Mouse (Mus musculus) heart, embryonic 14.5 days (tissue): ENCODE results near the gene Noxo1. TPM values are rescaled to one million over a fixed set of nuclear protein-coding genes. Genes with fewer than 3 reads are reported as not detected.

Source experiments
- ATAC-seq: fragments of 200-750 bp; cut with Nextera tagmentation; 2 replicates; pipeline ENCODE4 v1.8.0; 2017; ENCODE audit warnings: low read depth, moderate TSS enrichment; ENCODE audit not compliant: insufficient number of reproducible peaks, insufficient read depth, low FRiP score
- H3K27ac ChIP-seq, 2 experiments: fragments of 200-500 bp in 1 of 2; fragments of 300-500 bp in 1 of 2; sonication (generic) in 1 of 2; replicated peaks in 1 of 2; 2 replicates each; pipeline ENCODE4 v1.5.1; 2012 to 2014; ENCODE audit warnings: low read depth in 2 of 2, low read length in 2 of 2, control low read depth in 1 of 2, mild to moderate bottlenecking in 1 of 2, mixed read lengths in 1 of 2; ENCODE audit not compliant: control insufficient read depth in 1 of 2, insufficient read depth in 1 of 2
- H3K27me3 ChIP-seq: fragments of 300-500 bp; sonication (generic); 2 replicates; pipeline ENCODE4 v1.6.1; 2014; ENCODE audit warnings: mild to moderate bottlenecking, low read length, control low read depth; ENCODE audit not compliant: control insufficient read depth, insufficient read depth
- H3K36me3 ChIP-seq: fragments of 300-500 bp; sonication (generic); 2 replicates; pipeline ENCODE4 v1.6.1; 2014; ENCODE audit warnings: mild to moderate bottlenecking, control low read depth, low read length, mixed read lengths; ENCODE audit not compliant: control insufficient read depth, insufficient read depth
- H3K4me1 ChIP-seq, 2 experiments: fragments of 200-500 bp in 1 of 2; fragments of 300-500 bp in 1 of 2; sonication (generic) in 1 of 2; 2 replicates each; pipeline ENCODE4 v1.6.1; 2012 to 2014; ENCODE audit warnings: low read length in 2 of 2, control low read depth in 1 of 2, mixed read lengths in 1 of 2; ENCODE audit not compliant: control insufficient read depth in 2 of 2, insufficient read depth in 2 of 2
- H3K4me2 ChIP-seq: fragments of 300-500 bp; sonication (generic); 2 replicates; pipeline ENCODE4 v1.6.1; 2014; ENCODE audit warnings: mild to moderate bottlenecking, low read length
- H3K4me3 ChIP-seq, 2 experiments: fragments of 200-500 bp in 1 of 2; fragments of 300-500 bp in 1 of 2; sonication (generic) in 1 of 2; 2 replicates each; pipeline ENCODE4 v1.5.1; 2012 to 2014; ENCODE audit warnings: low read length in 2 of 2, mild to moderate bottlenecking in 2 of 2, control low read depth in 1 of 2, low read depth in 1 of 2, moderate library complexity in 1 of 2; ENCODE audit not compliant: control insufficient read depth in 1 of 2, insufficient read depth in 1 of 2
- H3K9ac ChIP-seq: fragments of 300-500 bp; sonication (generic); 2 replicates; pipeline ENCODE4 v1.6.1; 2014; ENCODE audit warnings: mild to moderate bottlenecking, low read length
- H3K9me3 ChIP-seq: fragments of 300-500 bp; sonication (generic); 2 replicates; pipeline ENCODE4 v1.6.1; 2016; ENCODE audit warnings: low read length, control low read depth; ENCODE audit not compliant: control insufficient read depth
- WGBS: fragments of 180-500 bp; shearing (Covaris S2); extraction: QIAGEN DNeasy Blood & Tissue Kit; methylation state at CpG from one replicate; pipeline ENCODE4 v1.1.7; 2014; 5-methylcytosine and 5-hydroxymethylcytosine counted together
- polyA plus RNA-seq: library from polyadenylated mRNA; unstranded; fragments of >200 nt; fragmentation: Nextera tagmentation; extraction: Ambion mirVana; gene quantifications from 2 replicates; pipeline ENCODE4 v1.2.1, GENCODE M21; 2014

Noxo1 gene
- polyA plus RNA-seq, 1 experiment from 2014 or later: 0.68 TPM

DNA sequence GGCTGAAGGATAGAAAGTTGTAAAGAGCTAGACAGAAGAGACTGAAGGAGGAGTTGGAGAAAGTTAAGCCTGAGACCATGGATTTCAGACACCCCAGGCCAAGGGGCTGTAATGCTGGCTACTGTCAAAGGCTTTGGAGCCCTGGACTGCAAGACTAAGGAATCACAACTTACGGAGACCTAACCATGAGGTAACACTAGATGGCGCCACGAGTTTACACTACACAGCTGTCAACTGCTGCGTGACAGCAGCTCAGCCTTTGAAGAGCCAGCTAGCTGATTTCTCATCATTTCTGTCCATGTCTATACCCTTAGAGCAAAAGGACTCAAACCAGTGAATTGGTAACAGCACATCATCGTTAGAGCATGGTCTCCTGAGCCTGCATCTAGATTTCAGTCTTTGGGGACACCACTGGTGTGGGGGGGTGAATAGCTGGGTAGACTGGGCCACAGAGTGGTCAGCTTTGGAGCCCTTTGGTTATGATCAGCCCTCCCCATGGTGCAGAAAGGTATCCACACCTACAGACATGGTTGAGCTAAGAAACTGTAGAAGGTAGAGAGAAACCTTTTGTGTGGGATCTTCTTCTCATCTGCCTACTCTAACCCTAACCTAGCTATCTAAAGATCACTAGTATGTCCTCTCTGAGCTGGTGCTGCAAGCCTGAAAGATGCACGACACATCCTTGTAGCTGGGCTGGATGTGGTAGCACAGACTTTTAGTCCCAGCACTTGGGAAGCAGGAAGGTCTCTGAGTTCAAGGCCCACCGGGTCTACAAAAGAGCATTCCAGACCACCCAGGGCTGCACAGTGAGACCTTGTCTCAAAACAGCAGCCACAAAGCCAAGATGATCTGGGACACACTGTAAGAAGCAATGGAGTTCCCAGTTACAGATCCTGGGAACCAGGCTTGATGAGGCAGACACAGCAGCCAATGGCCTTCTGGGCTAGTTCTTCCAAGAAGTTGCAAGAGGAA is 49.8 kb downstream of the Noxo1 start:
- ATAC-seq: no peak

DNA sequence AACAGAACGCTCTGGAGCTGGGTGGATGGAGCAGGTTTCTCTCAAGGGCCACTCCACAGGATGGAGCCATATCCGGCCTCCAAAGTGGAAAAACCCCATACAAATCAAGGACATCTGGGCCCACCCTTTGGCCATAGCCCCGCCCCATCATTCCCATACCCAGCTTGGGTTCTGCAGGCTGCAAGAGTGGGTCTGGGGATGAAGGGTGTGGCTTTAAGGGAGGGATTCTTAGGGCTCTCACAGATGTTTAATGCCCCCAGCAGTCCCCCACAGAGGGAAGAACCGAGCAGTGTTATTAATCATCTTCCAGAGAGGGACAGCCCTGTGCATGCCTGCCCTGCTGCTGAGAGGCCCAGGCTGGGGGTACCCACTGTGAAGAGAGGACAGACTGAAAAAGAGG is 51.0 kb downstream of the Noxo1 start:
- H3K4me3 ChIP-seq: no peak overlapping the region

More for the DNA sequence above, 49.8 kb downstream of the Noxo1 start:
- Histone ChIP-seq H3K4me2 (no peak overlapping the region), H3K9me3 (no peaks in the 10 kb centered on the region), H3K4me3 (no peak overlapping the region), H3K9ac (no peak overlapping the region), H3K4me1 (no peaks in the 10 kb centered on the region), H3K36me3 (peaks cover 21% of the 10 kb centered on the region; the same call in 1 of the 2 replicates), H3K27me3 (peaks cover 11% of the 10 kb centered on the region), H3K27ac (no peak overlapping the region)
- WGBS: 22% methylated on average over 7 of the region's 7 CpGs

More for the DNA sequence above, 51.0 kb downstream of the Noxo1 start:
- Histone ChIP-seq H3K4me2 (no peak overlapping the region), H3K27me3 (peaks cover 21% of the 10 kb centered on the region), H3K36me3 (peaks cover 10% of the 10 kb centered on the region; the same call in 1 of the 2 replicates), H3K9ac (no peak overlapping the region), H3K27ac (no peak overlapping the region), H3K4me1 (no peaks in the 10 kb centered on the region), H3K9me3 (no peaks in the 10 kb centered on the region)
- 34% methylated on average over 4 of the region's 4 CpGs for WGBS
- no peak for ATAC-seq

Other genes with a start within 250 kb of the Noxo1 start
- 16.0 and 17.6 TPM in 2 replicates for gene E4f1, start 225.9 kb upstream of the Noxo1 start, polyA plus RNA-seq
- gene Pgp, start 225.8 kb upstream of the Noxo1 start, polyA plus RNA-seq: 65.7 and 66.6 TPM in 2 replicates
- not detected in 2 replicates for gene Bricd5, start 222.3 kb upstream of the Noxo1 start, polyA plus RNA-seq
- gene Mlst8, start 217.2 kb upstream of the Noxo1 start, polyA plus RNA-seq: 15.2 and 17.5 TPM in 2 replicates
- gene Caskin1, start 207.6 kb upstream of the Noxo1 start, polyA plus RNA-seq: 0.26 and 0.62 TPM in 2 replicates
- 68.8 and 74.4 TPM in 2 replicates for gene Traf7, start 168.3 kb upstream of the Noxo1 start, polyA plus RNA-seq
- 1.7 and 1.9 TPM in 2 replicates for gene Rab26, start 162.0 kb upstream of the Noxo1 start, polyA plus RNA-seq
- 16.8 and 18.0 TPM in 2 replicates for gene Pkd1, start 146.4 kb upstream of the Noxo1 start, polyA plus RNA-seq
- gene Tsc2, start 63.6 kb upstream of the Noxo1 start, polyA plus RNA-seq: 49.1 and 51.1 TPM in 2 replicates
- 7.3 and 7.7 TPM in 2 replicates for gene Nthl1, start 63.6 kb upstream of the Noxo1 start, polyA plus RNA-seq
- 59.6 and 60.9 TPM in 2 replicates for gene Slc9a3r2, start 45.9 kb upstream of the Noxo1 start, polyA plus RNA-seq
- gene Npw, start 37.8 kb upstream of the Noxo1 start, polyA plus RNA-seq: not detected in 2 replicates
- gene Zfp598, start 26.5 kb upstream of the Noxo1 start, polyA plus RNA-seq: 18.4 and 19.4 TPM in 2 replicates
- gene Syngr3, start 6.3 kb upstream of the Noxo1 start, polyA plus RNA-seq: 0.42 and 0.69 TPM in 2 replicates
- gene Gfer, start 78 bp upstream of the Noxo1 start, polyA plus RNA-seq: 29.3 and 29.7 TPM in 2 replicates
- gene Tbl3, start 11.4 kb downstream of the Noxo1 start, polyA plus RNA-seq: 39.2 and 40.2 TPM in 2 replicates
- not detected in 2 replicates for gene Rnf151, start 21.8 kb downstream of the Noxo1 start, polyA plus RNA-seq
- gene Rps2, start 21.9 kb downstream of the Noxo1 start, polyA plus RNA-seq: 919 and 1,010 TPM in 2 replicates
- 556 and 564 TPM in 2 replicates for gene Ndufb10, start 28.2 kb downstream of the Noxo1 start, polyA plus RNA-seq
- gene Rpl3l, start 31.6 kb downstream of the Noxo1 start, polyA plus RNA-seq: 1.3 and 1.7 TPM in 2 replicates
- 26.8 and 27.2 TPM in 2 replicates for gene Msrb1, start 40.4 kb downstream of the Noxo1 start, polyA plus RNA-seq
- gene Hs3st6, start 56.8 kb downstream of the Noxo1 start, polyA plus RNA-seq: 0.18 and 0.43 TPM in 2 replicates
- not detected in 2 replicates for gene Meiob, start 108.1 kb downstream of the Noxo1 start, polyA plus RNA-seq
- 62.7 and 68.4 TPM in 2 replicates for gene Hagh, start 143.9 kb downstream of the Noxo1 start, polyA plus RNA-seq
- 46.5 and 47.2 TPM in 2 replicates for gene Fahd1, start 154.1 kb downstream of the Noxo1 start, polyA plus RNA-seq
- not detected in 2 replicates for gene Igfals, start 169.8 kb downstream of the Noxo1 start, polyA plus RNA-seq
- 37.8 and 39.8 TPM in 2 replicates for gene Nubp2, start 190.1 kb downstream of the Noxo1 start, polyA plus RNA-seq
- gene Spsb3, start 190.4 kb downstream of the Noxo1 start, polyA plus RNA-seq: 26.8 and 28.2 TPM in 2 replicates
- gene Eme2, start 198.9 kb downstream of the Noxo1 start, polyA plus RNA-seq: 14.7 and 16.0 TPM in 2 replicates
- gene Mrps34, start 198.9 kb downstream of the Noxo1 start, polyA plus RNA-seq: 82.1 and 82.8 TPM in 2 replicates
- gene Nme3, start 200.3 kb downstream of the Noxo1 start, polyA plus RNA-seq: 39.4 and 43.9 TPM in 2 replicates
- gene Mapk8ip3, start 240.7 kb downstream of the Noxo1 start, polyA plus RNA-seq: 27.8 and 31.0 TPM in 2 replicates